Mouse (Mus musculus) mature B cell (primary cell): ENCODE results near the gene Ankrd17.
"Not testable (repeated sequence)": the region's sequence is repeated elsewhere in the genome, so short reads cannot be mapped to it uniquely, and the experiment has no call there.

Experiments
- in situ Hi-C: fragments of 300-500 bp; cut with MboI; formaldehyde crosslinking; loops from 2 replicates; pipeline ENCODE4 v1.14.3; 2019

The Ankrd17 gene

GRCm38 (mm10) chr5:90338177-90339091 lies 27.9 kb downstream of the Ankrd17 start:
- in situ Hi-C loops, result no loop called here

GRCm38 (mm10) chr5:90332478-90332877 lies 33.9 kb downstream of the Ankrd17 start:
- in situ Hi-C loops, result no loop called here

GRCm38 (mm10) chr5:90331071-90331470 lies 35.3 kb downstream of the Ankrd17 start:
- in situ Hi-C loops, result no loop called here

GRCm38 (mm10) chr5:90298396-90298795 lies 68.0 kb downstream of the Ankrd17 start:
- in situ Hi-C loops, result no loop called here

GRCm38 (mm10) chr5:90289887-90290286 lies 76.5 kb downstream of the Ankrd17 start:
- in situ Hi-C loops, result no loop called here

DNA sequence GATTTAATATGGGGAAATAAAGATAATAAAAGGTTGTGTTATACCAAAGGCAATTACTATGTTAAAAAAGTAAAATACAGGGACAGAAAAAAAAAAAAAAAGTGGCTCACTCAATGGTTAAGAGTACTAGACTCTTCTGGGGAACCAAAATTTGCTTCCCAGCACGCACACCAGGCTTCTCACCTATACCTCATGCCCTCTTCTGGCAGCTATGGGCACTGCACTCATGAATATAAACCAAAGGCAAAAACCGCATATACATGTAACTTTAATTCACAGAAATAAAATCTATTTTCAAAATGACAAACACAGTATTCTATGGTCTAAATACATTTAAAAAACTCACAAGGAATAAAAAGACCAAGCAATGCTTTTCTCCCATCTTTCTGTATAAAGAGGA lies 79.8 kb downstream of the Ankrd17 start:
- in situ Hi-C loops, result no loop called here

DNA sequence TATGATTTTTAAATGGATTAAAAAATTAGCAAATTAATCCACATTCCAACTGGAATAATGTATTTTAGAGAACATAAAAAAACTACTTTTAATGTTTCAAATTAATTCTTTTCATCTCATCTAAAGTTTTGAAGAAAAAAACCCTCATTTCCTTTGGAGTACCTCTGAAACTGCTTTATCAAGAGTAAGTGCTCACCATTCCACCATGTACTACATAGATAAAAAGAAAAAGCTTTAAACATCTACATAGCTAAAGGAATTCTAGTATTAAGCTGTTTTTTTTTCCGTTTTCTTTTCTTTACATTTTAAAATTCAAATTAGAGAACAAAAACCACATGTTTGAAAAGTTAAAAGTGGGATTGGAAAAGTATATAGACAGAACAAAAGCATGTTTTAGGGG lies 86.3 kb downstream of the Ankrd17 start:
- in situ Hi-C loops, result no loop called here

DNA sequence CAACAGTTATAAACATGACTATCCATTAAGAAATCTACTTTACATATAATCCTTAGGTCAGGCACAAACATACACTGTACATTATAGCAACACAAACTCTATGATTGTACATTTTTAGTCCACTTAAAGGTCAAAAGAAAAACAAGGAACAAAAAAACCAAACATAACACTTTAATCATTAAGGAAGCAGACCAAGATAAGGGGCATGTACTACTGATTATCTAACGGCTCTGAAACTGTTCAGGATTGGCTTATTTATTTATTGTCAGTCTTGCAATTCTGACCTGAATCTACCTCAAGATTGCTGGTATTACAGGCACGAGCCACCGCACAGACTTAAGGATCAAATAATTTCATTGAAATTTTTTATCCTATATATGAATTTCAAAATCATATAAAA lies 87.0 kb downstream of the Ankrd17 start:
- in situ Hi-C loops, result no loop called here

DNA sequence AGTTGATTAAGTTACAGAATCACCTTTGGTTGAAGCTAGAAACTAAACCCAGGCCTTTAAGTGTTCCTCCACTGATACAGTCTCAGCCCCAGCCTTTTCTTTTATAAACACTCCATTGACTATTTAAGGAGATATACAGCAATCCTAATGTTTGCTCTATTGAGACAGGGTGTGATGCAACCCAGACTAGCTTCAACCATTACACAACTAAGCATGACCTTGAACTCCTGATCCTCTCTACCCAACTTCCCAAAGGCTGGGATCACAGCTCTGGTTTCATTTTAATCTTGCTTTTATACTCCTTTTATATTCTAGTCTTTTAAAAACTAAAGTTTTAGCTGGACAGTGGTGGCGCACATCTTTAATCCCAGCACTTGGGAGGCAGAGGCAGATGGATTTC lies 88.9 kb downstream of the Ankrd17 start:
- in situ Hi-C loops, result no loop called here

GRCm38 (mm10) chr5:90274806-90275205 lies 91.6 kb downstream of the Ankrd17 start:
- in situ Hi-C loops, result no loop called here

- in situ Hi-C loops, result not testable (repeated sequence)
These were observed 104.1 kb downstream of the Ankrd17 start for GRCm38 (mm10) chr5:90262230-90262629.

DNA sequence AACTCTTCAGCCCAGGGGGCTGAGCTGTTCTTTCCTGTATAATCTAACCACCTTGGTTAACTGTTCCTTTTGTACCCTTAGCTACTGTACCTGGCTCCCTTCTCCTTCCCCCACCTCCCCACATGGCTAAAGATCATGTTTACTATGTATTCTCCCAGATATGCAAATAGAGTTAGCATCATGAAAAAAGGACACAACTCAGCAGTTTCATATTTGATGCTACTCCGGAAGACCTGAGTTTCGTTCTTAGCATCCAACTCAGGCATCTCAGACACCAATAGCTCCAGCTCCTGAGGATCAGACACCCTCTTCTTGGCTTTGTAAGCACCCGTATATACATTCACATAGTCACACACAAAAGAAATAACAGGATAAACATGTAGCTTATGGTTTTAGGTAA lies 109.4 kb downstream of the Ankrd17 start:
- in situ Hi-C loops, result no loop called here

- in situ Hi-C loops, result no loop called here
These were observed 118.9 kb downstream of the Ankrd17 start for GRCm38 (mm10) chr5:90247503-90247902.

GRCm38 (mm10) chr5:90246987-90247386 lies 119.4 kb downstream of the Ankrd17 start:
- in situ Hi-C loops, result no loop called here

DNA sequence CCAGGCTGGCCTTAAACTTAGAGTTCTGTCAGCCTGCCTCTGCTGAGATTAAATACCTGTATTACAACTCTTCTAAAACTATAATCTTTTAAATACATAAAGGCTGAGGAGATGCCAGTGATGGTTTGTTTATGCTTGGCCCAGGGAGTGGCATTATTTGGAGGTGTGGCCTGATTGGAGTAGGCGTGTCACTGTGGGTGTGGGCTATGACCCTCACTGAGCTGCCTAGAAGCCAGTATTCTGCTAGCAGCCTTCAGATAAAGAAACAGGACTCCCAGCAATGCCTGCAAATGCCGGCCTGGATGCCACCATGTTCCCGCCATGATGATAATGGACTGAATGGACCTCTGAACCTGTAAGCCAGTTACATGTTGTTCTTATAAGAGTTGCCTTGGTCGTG lies 119.8 kb downstream of the Ankrd17 start:
- in situ Hi-C loops, result no loop called here

DNA sequence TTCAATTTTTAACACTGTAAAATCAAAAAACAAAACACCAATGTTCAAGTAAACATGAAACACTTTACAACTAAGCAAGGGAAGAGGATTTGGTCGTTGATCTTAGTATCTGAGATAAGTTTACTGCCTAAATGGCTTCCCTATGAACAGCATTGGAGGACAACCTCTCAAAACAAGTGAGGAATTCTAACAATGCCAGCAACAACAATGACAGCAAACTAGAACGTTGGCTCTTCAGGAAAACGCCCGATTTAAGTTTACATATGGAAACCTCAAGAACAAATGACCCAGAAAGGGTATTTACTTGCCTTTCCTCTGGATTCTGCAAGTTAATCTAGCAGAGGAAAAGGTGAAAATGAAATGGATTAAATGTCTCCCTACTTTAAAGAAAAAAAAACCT lies 121.0 kb downstream of the Ankrd17 start:
- in situ Hi-C loops, result no loop called here

DNA sequence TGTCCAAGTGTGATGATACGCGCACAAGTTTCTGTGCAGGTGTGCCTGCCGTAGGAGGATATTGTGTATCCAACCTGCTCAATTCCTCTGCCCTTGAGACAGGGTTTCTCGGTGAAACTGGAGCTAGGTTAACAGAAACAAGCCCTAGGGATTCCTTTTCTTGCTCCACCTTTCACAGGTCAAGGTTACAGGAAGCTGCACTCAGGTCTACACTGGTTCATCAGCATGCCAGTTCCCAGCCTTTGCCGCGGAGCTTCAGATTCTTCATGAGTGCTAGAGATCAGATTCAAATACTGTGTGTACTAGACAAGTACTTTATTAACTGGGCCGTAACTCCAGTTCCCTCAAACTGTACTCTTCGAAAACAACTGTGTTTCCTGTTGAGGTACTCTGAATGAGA lies 131.2 kb downstream of the Ankrd17 start:
- in situ Hi-C loops, result no loop called here

- in situ Hi-C loops, result no loop called here
These were observed 133.1 kb downstream of the Ankrd17 start for GRCm38 (mm10) chr5:90233305-90233704.

- in situ Hi-C loops, result no loop called here
These were observed 136.6 kb downstream of the Ankrd17 start for GRCm38 (mm10) chr5:90229760-90230159.

DNA sequence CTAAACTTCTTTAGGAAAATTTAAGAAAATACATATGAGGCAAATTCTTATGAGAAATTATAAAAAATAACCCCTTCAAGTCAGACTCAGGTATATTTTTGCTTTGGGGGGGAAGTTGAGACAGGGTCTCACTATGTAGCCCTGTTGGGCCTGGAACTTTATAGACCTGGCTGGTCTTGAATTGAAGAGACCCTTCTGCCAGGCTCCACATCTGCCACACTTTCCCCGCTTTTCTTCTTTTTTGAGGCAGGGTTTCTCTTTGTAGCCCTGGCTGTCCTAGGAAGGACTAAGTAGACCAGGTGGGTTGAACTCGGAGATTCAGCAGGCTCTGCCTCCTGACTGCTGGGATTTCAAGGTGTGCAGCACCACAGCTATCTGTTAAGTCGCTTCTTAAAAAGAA lies 139.7 kb downstream of the Ankrd17 start:
- in situ Hi-C loops, result no loop called here

GRCm38 (mm10) chr5:90224730-90225129 lies 141.6 kb downstream of the Ankrd17 start:
- in situ Hi-C loops, result loop anchor here (5.0 to 25.0 kb wide), 2 partner anchors 148 to 388 kb away; no protein-coding TSS in a partner anchor

GRCm38 (mm10) chr5:90223534-90224381 lies 142.6 kb downstream of the Ankrd17 start, which contains the start of gene Cox18:
Gene Cox18 (minus strand): TSS chr5:90224001.
- in situ Hi-C loops, result loop anchor here (5.0 to 25.0 kb wide), 2 partner anchors 149 to 389 kb away; no protein-coding TSS in a partner anchor
